Mouse (Mus musculus) ES-E14 (cell line): ENCODE results near the gene Tomm7.

Experiments used
- CHD2 ChIP-seq: IDR thresholded peaks from 2 replicates; pipeline ENCODE4 v1.6.1; 2014; ENCODE audit warnings: mild to moderate bottlenecking, low read depth, low read length, inconsistent platforms
- HCFC1 ChIP-seq: IDR thresholded peaks from 2 replicates; pipeline ENCODE4 v1.6.1; 2012; ENCODE audit warnings: low read length, inconsistent platforms, borderline replicate concordance; ENCODE audit not compliant: insufficient read depth
- MAFK ChIP-seq: IDR thresholded peaks from 2 replicates; pipeline ENCODE4 v1.6.1; 2014; ENCODE audit warnings: mild to moderate bottlenecking, low read depth, low read length, inconsistent platforms; ENCODE audit not compliant: insufficient read depth
- ZC3H11A ChIP-seq: IDR thresholded peaks from 2 replicates; pipeline ENCODE4 v1.6.1; 2012; ENCODE audit warnings: low read depth, mild to moderate bottlenecking, inconsistent platforms, low read length, borderline replicate concordance
- ZNF384 ChIP-seq: IDR thresholded peaks from 2 replicates; pipeline ENCODE4 v1.6.1; 2012; ENCODE audit warnings: low read depth, low read length, inconsistent platforms

- TF ChIP-seq CHD2, result no peak
- TF ChIP-seq ZC3H11A, result no peak
- TF ChIP-seq ZNF384, result no peak
- TF ChIP-seq HCFC1, result no peak
- no peak for TF ChIP-seq MAFK
Observed at GRCm38 (mm10) chr5:23789078-23789612, 54.8 kb downstream of the Tomm7 start.
